Mouse (Mus musculus) testis, postnatal 10 days (tissue): Measurements from ENCODE around the gene Cxcl16.
"Not testable (repeated sequence)": the region's sequence is repeated elsewhere in the genome, so short reads cannot be mapped to it uniquely, and the experiment has no call there.

Experiments used
- DNase-seq: peaks from one replicate; pipeline ENCODE4 v3.0.0; 2021; ENCODE audit warnings: low spot score

The Cxcl16 gene

GRCm38 (mm10) chr11:70453261-70454044, 6.3 kb downstream of the Cxcl16 start:
- no peak for DNase-seq

- peak; percentile 97 for DNase-seq
Observed at GRCm38 (mm10) chr11:70451797-70452498, 7.8 kb downstream of the Cxcl16 start, which contains the start of gene Med11. TSS of gene Med11 (plus strand) at chr11:70451919.

- no peak for DNase-seq
Observed at GRCm38 (mm10) chr11:70450926-70451325, 8.9 kb downstream of the Cxcl16 start.

GRCm38 (mm10) chr11:70447373-70447772, 12.4 kb downstream of the Cxcl16 start:
- DNase-seq, result no peak

GRCm38 (mm10) chr11:70446756-70447155, 13.0 kb downstream of the Cxcl16 start:
- DNase-seq, result no peak

GRCm38 (mm10) chr11:70444667-70445066, 15.1 kb downstream of the Cxcl16 start:
- DNase-seq, result no peak

- DNase-seq, result no peak
Observed at GRCm38 (mm10) chr11:70443964-70444363, 15.8 kb downstream of the Cxcl16 start.

- DNase-seq, result no peak
Observed at GRCm38 (mm10) chr11:70441882-70442281, 17.9 kb downstream of the Cxcl16 start.

- DNase-seq, result no peak
Observed at GRCm38 (mm10) chr11:70440637-70441036, 19.1 kb downstream of the Cxcl16 start.

DNA sequence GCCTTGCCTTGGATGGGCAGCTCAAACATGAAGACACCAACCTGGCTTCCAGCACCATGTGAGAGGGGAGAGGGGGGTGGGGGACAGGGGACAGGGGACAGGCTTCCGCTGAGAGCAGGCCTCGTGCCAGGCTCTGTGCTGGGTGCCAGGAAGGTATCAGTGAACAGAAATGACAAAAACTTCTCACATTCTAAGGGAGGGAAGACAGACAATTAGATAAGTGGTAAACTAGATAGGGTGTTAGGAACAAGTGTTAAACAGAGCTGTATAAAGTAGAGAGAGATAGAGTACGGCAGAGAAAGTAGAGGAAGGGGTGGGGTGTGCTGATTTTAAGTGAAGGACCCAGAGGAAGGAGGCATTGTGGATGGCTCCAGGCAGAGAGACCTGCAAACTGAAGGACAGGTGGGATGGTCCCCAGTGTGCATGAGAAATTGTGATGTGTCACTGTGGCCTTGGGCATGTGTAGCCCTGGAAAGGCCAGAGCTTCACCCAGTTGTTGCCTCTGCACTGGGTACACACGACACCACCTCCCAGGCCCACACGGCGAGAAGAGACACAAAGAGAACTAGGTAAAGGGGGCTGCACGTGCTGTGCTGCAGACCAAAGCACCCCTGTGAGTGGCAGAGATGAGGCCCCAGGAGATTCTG, 20.9 kb downstream of the Cxcl16 start:
- no peak for DNase-seq

DNA sequence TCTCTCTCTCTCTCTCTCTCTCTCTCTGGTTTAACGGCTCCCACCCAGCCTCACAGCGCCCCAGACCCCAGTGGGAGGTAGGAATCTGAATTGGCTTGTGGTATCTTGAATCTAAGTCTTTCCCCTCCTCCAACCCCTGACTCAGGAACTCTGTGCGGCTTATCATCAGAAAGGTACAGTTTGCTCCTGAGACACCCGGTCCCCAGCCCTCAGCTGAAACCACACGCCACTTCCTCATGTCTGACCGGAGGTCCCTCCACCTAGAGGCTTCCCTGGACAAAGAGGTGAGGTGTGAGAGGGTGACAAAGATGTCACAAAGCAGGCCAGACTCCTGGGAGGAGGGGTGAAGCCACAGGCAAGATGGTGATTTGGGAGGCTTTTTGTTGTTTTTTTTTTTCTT, 22.4 kb downstream of the Cxcl16 start:
- DNase-seq, result no peak

- DNase-seq, result no peak
Observed at GRCm38 (mm10) chr11:70435476-70435875, 24.3 kb downstream of the Cxcl16 start.

- DNase-seq, result no peak
Observed at GRCm38 (mm10) chr11:70433951-70434350, 25.8 kb downstream of the Cxcl16 start.

GRCm38 (mm10) chr11:70433569-70433943, 26.2 kb downstream of the Cxcl16 start:
- no peak for DNase-seq

DNA sequence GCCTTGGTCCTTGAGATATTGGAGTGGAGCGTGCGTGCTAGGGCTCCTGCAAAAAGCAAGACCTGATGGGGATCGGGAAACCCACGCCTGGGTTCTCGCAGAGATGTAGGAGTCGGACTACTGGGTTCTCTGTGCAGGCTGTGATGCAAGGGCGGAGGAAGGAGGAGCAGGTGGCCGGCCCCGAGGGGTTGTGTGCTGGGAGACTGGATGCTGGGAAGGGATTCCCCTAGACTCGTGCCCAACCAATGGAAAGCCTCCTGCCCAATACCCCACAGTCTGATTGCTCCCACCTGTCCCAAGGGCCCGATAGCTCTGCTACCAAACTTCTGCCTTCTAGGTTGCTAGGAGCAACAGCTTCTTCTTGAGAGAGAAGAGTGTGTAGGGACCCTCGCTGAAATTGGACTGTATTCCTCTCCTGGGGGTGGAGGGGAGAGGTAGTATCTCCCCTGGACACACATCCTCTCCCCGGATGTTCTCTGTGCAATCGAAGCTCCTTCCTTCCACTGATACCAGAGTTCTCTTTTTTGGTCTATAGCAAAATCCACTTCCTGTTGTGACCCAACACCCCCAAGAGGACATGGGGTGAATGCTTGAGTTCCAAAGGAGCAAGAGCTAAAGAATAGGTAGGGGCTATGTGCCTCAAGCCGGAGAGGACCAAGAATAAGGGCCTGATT, 26.8 kb downstream of the Cxcl16 start:
- DNase-seq, result no peak

DNA sequence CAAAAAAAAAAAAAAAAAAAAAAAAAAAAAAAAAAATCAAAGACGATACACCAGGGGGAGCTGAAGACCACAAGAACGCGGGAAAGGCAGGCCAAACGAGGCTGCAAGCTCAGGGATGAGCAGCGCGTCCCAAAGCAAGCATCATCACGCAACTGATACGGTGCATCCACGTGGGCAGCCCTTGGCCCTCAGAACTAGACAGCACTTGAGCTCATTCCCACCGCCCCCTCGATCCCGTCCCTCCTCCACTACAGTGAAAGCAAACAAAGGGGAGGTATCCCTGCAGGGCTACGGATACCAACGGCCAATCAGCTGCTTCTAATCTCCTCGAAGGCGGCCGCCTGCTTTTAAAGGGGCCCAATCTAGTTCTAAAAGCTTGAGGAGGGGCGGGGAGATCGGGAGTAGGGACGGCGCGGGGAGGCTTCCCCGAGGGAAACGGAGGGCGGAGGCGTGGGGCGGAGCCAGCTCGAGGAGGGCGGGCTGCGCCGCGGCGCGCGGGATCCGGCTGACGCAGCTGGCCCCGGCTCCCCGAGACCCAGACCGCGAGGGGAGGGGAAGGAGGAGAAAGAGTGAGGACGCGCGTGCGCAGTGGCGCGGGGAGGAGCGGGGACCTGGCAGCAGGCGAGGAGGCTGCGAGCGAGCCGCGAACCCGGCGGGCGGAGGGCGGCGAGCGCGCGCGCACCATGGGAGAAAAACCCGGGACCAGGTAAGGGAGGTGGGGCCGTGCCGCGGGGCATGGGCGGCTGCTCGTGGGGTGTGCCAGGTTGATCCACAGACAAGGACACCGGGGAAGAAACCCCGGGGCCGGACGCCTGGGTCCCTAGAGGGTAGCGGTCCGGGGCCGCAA, 27.5 kb downstream of the Cxcl16 start, which contains the start of gene Arrb2:
Arrb2 (plus strand) TSS at position 588 of the 847 bp plus-strand sequence.
- DNase-seq, result peak; percentile 99

DNA sequence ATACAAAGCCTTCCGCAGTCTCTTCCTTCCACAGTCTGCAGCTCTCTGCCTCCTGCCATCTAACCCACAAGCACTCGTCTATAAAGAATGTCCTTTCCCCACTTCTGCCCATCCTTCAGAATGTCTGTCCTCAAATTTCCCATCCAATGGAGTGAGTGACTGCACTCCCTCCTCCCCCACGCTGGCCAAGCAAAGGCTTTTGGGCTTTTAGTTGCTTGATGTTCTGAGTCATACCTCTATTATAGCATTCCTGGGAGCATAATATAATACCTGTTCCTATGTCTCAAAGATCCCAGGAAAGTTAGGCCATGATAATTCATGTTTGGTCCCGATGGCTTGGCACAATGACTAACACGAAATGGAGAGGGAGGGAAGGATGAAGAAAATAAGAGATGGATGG, 28.2 kb downstream of the Cxcl16 start:
- DNase-seq, result no peak

GRCm38 (mm10) chr11:70426598-70426997, 33.2 kb downstream of the Cxcl16 start:
- not testable (repeated sequence) for DNase-seq

- DNase-seq, result no peak
Observed at GRCm38 (mm10) chr11:70419486-70419885, 40.3 kb downstream of the Cxcl16 start.

DNA sequence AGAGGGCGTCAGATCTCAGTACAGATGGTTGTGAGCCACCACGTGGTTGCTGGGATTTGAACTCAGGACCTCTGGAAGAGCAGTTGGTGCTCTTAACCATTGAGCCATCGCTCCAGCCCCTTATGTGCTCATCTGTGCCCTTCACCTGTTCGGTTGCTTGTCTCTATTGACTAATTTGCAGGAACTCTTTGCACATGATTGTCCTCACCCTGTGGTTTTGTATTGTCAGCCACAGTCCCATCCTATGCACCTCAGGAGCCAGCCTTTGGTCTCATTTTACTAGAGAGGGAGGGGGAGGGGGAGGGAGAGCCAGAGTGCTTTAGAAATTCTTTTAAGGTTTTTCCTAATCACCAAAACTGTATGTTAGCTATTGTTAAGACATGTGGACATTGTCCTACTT, 41.6 kb downstream of the Cxcl16 start:
- no peak for DNase-seq

DNA sequence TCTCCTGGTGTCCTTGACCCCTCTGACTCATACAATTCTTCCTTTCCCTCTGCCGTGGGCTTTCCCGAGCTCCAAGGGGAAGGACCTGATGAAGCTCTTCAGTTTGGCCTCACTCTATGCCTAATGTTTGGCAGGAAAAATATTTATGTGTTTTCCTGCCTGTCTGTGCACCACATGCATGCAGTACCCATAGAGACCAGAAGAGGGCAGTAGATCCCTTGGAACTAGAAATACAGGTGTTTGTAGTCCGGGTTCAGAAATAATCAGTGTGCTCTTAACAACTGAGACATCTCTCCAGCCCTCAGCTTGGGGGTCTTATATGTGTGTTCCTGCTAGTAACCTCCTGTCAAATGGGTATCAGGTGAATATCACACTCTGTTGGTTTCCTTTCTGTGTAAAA, 45.8 kb downstream of the Cxcl16 start:
- DNase-seq, result peak; percentile 84
